Mouse (Mus musculus) ES-Bruce4 (cell line): ENCODE results near the gene Gins2.

Source experiments
- CTCF ChIP-seq: IDR thresholded peaks from one replicate; pipeline ENCODE4 v1.8.1; 2011; ENCODE audit warnings: low read depth, low read length
- POLR2A ChIP-seq: IDR thresholded peaks from one replicate; pipeline ENCODE4 v1.8.1; 2011; ENCODE audit warnings: low read length; ENCODE audit not compliant: insufficient read depth

- TF ChIP-seq CTCF (no peak), POLR2A (no peak)
Observed at GRCm38 (mm10) chr8:120607460-120607859, 18.4 kb upstream of the Gins2 start.
